Mouse (Mus musculus) hindbrain, embryonic 11.5 days (tissue): ENCODE results near the gene Tbc1d8. TPM values are rescaled to one million over a fixed set of nuclear protein-coding genes. Genes with fewer than 3 reads are reported as not detected.

Experiments
- ATAC-seq: fragments of 200-750 bp; cut with Nextera tagmentation; 2 replicates; pipeline ENCODE4 v1.8.0; 2017; ENCODE audit warnings: mild to moderate bottlenecking, moderate TSS enrichment, moderate library complexity; ENCODE audit not compliant: low FRiP score
- DNase-seq: peaks from one replicate; pipeline ENCODE4 v3.0.0-alpha.2; 2015; ENCODE audit warnings: low spot score
- H3K27ac ChIP-seq: fragments of 300-500 bp; sonication (generic); 2 replicates; pipeline ENCODE4 v1.5.1; 2014; ENCODE audit warnings: mild to moderate bottlenecking, low read depth, low read length
- H3K27me3 ChIP-seq: fragments of 300-500 bp; sonication (generic); 2 replicates; pipeline ENCODE4 v1.6.1; 2014; ENCODE audit warnings: mild to moderate bottlenecking, low read length, moderate library complexity, mixed read lengths; ENCODE audit not compliant: control insufficient read depth, insufficient read depth
- H3K36me3 ChIP-seq: fragments of 300-500 bp; sonication (generic); 2 replicates; pipeline ENCODE4 v1.6.1; 2014; ENCODE audit warnings: mild to moderate bottlenecking, low read length, moderate library complexity, mixed read lengths; ENCODE audit not compliant: control insufficient read depth, insufficient read depth
- H3K4me1 ChIP-seq: fragments of 300-500 bp; sonication (generic); replicated peaks from 2 replicates; pipeline ENCODE4 v1.6.1; 2014; ENCODE audit warnings: low read length, mixed read lengths; ENCODE audit not compliant: control insufficient read depth, insufficient read depth
- H3K4me2 ChIP-seq: fragments of 300-500 bp; sonication (generic); replicated peaks from 2 replicates; pipeline ENCODE4 v1.6.1; 2014; ENCODE audit warnings: mild to moderate bottlenecking, low read depth, low read length
- H3K4me3 ChIP-seq: fragments of 300-500 bp; sonication (generic); 2 replicates; pipeline ENCODE4 v1.5.1; 2014; ENCODE audit warnings: low read depth, low read length
- H3K9ac ChIP-seq: fragments of 300-500 bp; sonication (generic); 2 replicates; pipeline ENCODE4 v1.6.1; 2014; ENCODE audit warnings: low read depth, low read length
- H3K9me3 ChIP-seq: fragments of 300-500 bp; sonication (generic); 2 replicates; pipeline ENCODE4 v1.6.1; 2016; ENCODE audit warnings: low read length; ENCODE audit not compliant: control insufficient read depth
- WGBS: fragments of 180-500 bp; shearing (Covaris S2); extraction: QIAGEN DNeasy Blood & Tissue Kit; methylation state at CpG from one replicate; pipeline ENCODE4 v1.1.7; 2014; 5-methylcytosine and 5-hydroxymethylcytosine counted together
- polyA plus RNA-seq: library from polyadenylated mRNA; unstranded; fragments of >200 nt; fragmentation: Nextera tagmentation; extraction: Ambion mirVana; gene quantifications from 2 replicates; pipeline ENCODE4 v1.2.1, GENCODE M21; 2014

Tbc1d8 gene
- polyA plus RNA-seq, 1 experiment from 2014 or later: 5.3 TPM

GRCm38 (mm10) chr1:39376121-39376520, 102.4 kb downstream of the Tbc1d8 start:
- H3K4me2 ChIP-seq: no peak overlapping the region
- DNase-seq (no peak), ATAC-seq (no peak)
- no peak overlapping the region for H3K27ac ChIP-seq
- no peaks in the 10 kb centered on the region for H3K27me3 ChIP-seq
- no peak overlapping the region for H3K4me3 ChIP-seq
- no peaks in the 10 kb centered on the region for H3K4me1 ChIP-seq
- no peaks in the 10 kb centered on the region for H3K9me3 ChIP-seq
- no peak overlapping the region for H3K9ac ChIP-seq
- WGBS: 91% methylated on average over 7 of the region's 7 CpGs
- peaks cover 5% of the 10 kb centered on the region for H3K36me3 ChIP-seq

DNA sequence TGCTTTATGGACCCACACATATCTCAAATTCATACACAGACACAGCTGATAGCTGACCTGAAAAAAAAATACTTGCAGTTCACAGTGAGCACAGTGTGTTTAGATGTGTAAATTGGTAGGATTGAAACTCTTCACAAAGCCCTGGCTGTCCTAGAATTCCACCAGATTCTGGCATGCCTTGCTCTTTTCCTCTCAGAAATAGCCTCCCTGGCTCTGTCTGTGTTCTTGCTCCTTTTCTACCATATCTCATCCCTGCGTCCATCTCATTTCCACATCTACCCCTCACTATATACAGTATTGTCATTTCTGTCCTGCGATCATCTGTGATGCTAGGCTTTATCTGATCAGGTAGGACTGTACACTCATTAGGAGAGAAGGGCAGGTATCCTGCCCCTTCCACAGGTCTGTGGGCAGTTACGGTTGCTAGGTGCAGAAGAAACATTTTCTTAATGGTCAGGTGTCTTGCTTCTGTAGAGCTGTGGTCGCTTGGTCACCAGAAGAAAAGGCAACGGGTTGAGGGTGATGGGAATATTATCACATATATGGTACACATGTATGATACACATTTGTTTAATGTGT, 104.2 kb downstream of the Tbc1d8 start:
- Histone ChIP-seq H3K4me3 (no peak overlapping the region), H3K27me3 (no peaks in the 10 kb centered on the region), H3K27ac (no peak overlapping the region), H3K4me1 (no peaks in the 10 kb centered on the region), H3K9me3 (no peaks in the 10 kb centered on the region), H3K4me2 (no peak overlapping the region), H3K36me3 (peaks cover 14% of the 10 kb centered on the region), H3K9ac (no peak overlapping the region)
- DNase-seq (no peak), ATAC-seq (no peak)
- 90% methylated on average over 5 of the region's 5 CpGs for WGBS

DNA sequence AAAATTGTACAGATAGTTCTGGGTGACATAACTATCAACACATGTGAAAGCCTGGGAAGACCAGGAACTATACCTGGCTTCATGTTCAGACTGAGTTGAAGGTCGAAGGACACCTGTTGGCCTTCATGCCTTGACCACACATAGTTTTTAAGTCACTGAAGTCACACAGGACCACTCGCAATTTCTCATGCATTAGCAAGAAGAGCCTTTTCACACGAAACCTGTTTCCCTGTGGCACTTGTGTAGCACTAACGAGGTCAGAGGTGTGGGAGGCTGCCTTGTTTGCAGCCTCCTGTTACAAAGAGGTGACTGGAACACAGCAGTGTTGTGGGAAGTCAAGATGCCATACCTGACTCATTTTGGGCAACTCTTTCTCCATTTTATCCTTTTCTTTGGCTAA, 105.2 kb downstream of the Tbc1d8 start:
- H3K9me3 ChIP-seq: no peaks in the 10 kb centered on the region
- H3K27ac ChIP-seq: no peak overlapping the region
- no peak for DNase-seq
- 0 out of 2 replicates have a peak, but pooled peaks cover 3% of the 10 kb centered on the region for H3K4me1 ChIP-seq
- peaks cover 14% of the 10 kb centered on the region for H3K36me3 ChIP-seq
- no peaks in the 10 kb centered on the region for H3K27me3 ChIP-seq
- no peak overlapping the region for H3K9ac ChIP-seq
- ATAC-seq: no peak
- whole genome bisulfite sequencing: 70% methylated on average over 4 of the region's 4 CpGs
- no peak overlapping the region for H3K4me2 ChIP-seq
- no peak overlapping the region for H3K4me3 ChIP-seq

- no peak overlapping the region for H3K4me2 ChIP-seq
- H3K36me3 ChIP-seq: peaks cover 14% of the 10 kb centered on the region
- no peaks in the 10 kb centered on the region for H3K9me3 ChIP-seq
- no peak for ATAC-seq
- H3K27ac ChIP-seq: no peak overlapping the region
- no peak for DNase-seq
- 0 out of 2 replicates have a peak, but pooled peaks cover 3% of the 10 kb centered on the region for H3K4me1 ChIP-seq
- H3K9ac ChIP-seq: no peak overlapping the region
- H3K27me3 ChIP-seq: no peaks in the 10 kb centered on the region
- 91% methylated on average over 8 of the region's 8 CpGs for WGBS
- no peak overlapping the region for H3K4me3 ChIP-seq
These were observed 106.2 kb downstream of the Tbc1d8 start for GRCm38 (mm10) chr1:39372220-39372843.

DNA sequence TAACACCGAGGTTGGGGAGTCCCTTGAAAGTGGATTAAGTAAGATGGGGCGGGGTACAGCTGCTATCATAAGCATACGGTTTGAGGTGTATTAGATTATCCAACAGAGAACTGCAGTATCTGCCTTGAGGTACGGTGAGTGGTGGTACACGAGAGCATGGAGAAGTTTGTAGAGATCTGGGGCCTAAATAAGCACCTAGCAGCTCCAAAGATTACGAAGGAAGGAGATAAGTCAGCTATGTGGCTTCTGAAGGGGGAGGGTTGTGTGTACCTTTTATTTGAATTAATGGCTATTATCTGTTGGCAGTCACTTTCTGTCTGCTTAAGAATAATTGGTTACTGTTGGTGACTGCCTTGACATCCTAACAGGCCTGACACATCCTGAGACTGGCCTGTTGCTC, 108.1 kb downstream of the Tbc1d8 start:
- no peak overlapping the region for H3K4me3 ChIP-seq
- H3K9ac ChIP-seq: no peak overlapping the region
- H3K27me3 ChIP-seq: no peaks in the 10 kb centered on the region
- H3K9me3 ChIP-seq: no peaks in the 10 kb centered on the region
- 0 out of 2 replicates have a peak, but pooled peaks cover 3% of the 10 kb centered on the region for H3K4me1 ChIP-seq
- ATAC-seq (no peak), DNase-seq (no peak)
- 95% methylated on average over 6 of the region's 6 CpGs for WGBS
- H3K27ac ChIP-seq: no peak overlapping the region
- no peak overlapping the region for H3K4me2 ChIP-seq
- H3K36me3 ChIP-seq: peaks cover 14% of the 10 kb centered on the region

GRCm38 (mm10) chr1:39368267-39368841, 110.2 kb downstream of the Tbc1d8 start:
- Histone ChIP-seq H3K4me3 (peak overlapping the region; percentile 92), H3K9ac (peak overlapping the region; percentile 99), H3K4me1 (0 out of 2 replicates have a peak, but pooled peaks cover 3% of the 10 kb centered on the region), H3K4me2 (peak overlapping the region; percentile 50), H3K27me3 (no peaks in the 10 kb centered on the region), H3K36me3 (peaks cover 14% of the 10 kb centered on the region), H3K27ac (peak overlapping the region; percentile 90), H3K9me3 (no peaks in the 10 kb centered on the region)
- ATAC-seq (peak; percentile 69), DNase-seq (peak; percentile 54)
- WGBS: under 1% methylated on average over 34 of the region's 34 CpGs

- peak within 1 kb of the TSS; percentile 99 for H3K9ac ChIP-seq
- H3K27ac ChIP-seq: peak within 1 kb of the TSS; percentile 90
- H3K4me3 ChIP-seq: peak within 1 kb of the TSS; percentile 92
- DNase-seq (peak; percentile 98), ATAC-seq (peak; percentile 99)
- under 1% methylated on average over 58 of the region's 62 CpGs for WGBS
- H3K36me3 ChIP-seq: peaks cover 14% of the 10 kb centered on the region
- H3K4me2 ChIP-seq: peak within 1 kb of the TSS; percentile 50
- 0 out of 2 replicates have a peak, but pooled peaks cover 3% of the 10 kb centered on the region for H3K4me1 ChIP-seq
- no peaks in the 10 kb centered on the region for H3K9me3 ChIP-seq
- no peaks in the 10 kb centered on the region for H3K27me3 ChIP-seq
These were observed 110.8 kb downstream of the Tbc1d8 start, which contains the start of gene Rpl31 for GRCm38 (mm10) chr1:39367601-39368266. Gene Rpl31, plus strand, starts transcription at chr1:39367842.

GRCm38 (mm10) chr1:39367045-39367444, 111.5 kb downstream of the Tbc1d8 start:
- Histone ChIP-seq H3K9ac (peak overlapping the region; percentile 47), H3K9me3 (no peaks in the 10 kb centered on the region), H3K27me3 (no peaks in the 10 kb centered on the region), H3K4me2 (peak overlapping the region; percentile 34), H3K4me3 (peak overlapping the region; percentile 92), H3K4me1 (0 out of 2 replicates have a peak, but pooled peaks cover 3% of the 10 kb centered on the region), H3K36me3 (peaks cover 14% of the 10 kb centered on the region), H3K27ac (no peak overlapping the region)
- 27% methylated on average over 6 of the region's 6 CpGs for WGBS
- ATAC-seq (peak; percentile 36), DNase-seq (no peak)
